8 mouse cellular contexts compared by ENCODE assay signal in genomic region chr15:97844037-97845034, GRCm38 (mm10). TPM values are rescaled to one million over a fixed set of nuclear protein-coding genes. Genes with fewer than 3 reads are reported as not detected.
DNase-seq lines count a peak whose midpoint lies in the region; ATAC-seq and TF ChIP-seq lines count a peak whose summit lies in the region.

Gene Hdac7 (minus strand): TSS chr15:97844502.

- ATAC-seq in heart, embryonic 12.5 days (ENCODE audit: insufficient number of reproducible peaks, low FRiP score), result no peak
- ATAC-seq in midbrain, embryonic 13.5 days, result no peak

- TF ChIP-seq POLR2A in cortical plate, adult 2 months (IDR thresholded peaks at IDR 0.05; ENCODE audit: extremely low read depth, insufficient read depth, low read length), result no peak

- H3K27me3 ChIP-seq in heart, embryonic 12.5 days (replicated peaks), result peaks cover 6% of the 10 kb centered on the region; the same call in 1 of the 2 replicates
- H3K27me3 ChIP-seq in midbrain, embryonic 13.5 days, result no peaks in the 10 kb centered on the region

- intact Hi-C loops in left cerebral cortex, postnatal 10 days (cut with DNase I), result loop anchor here (5.0 kb wide), 1 partner anchor 52 kb away; no protein-coding TSS in a partner anchor

- TF ChIP-seq CTCF in cortical plate, adult 2 months (IDR thresholded peaks at IDR 0.05; ENCODE audit: extremely low read depth, insufficient read depth, low read length), result no peak

- H3K9ac ChIP-seq in heart, embryonic 12.5 days, result no peak within 1 kb of the TSS
- no peak within 1 kb of the TSS for H3K9ac ChIP-seq in midbrain, embryonic 13.5 days (replicated peaks)

- H3K9me3 ChIP-seq in heart, embryonic 12.5 days (replicated peaks), result no peaks in the 10 kb centered on the region; the same call in 1 of the 2 replicates
- H3K9me3 ChIP-seq in midbrain, embryonic 13.5 days, result no peaks in the 10 kb centered on the region

- H3K27ac ChIP-seq in cortical plate, adult 2 months (ENCODE audit: insufficient read depth, low read length), result no peak within 1 kb of the TSS
- no peak within 1 kb of the TSS for H3K27ac ChIP-seq in heart, embryonic 12.5 days (ENCODE audit: poor library complexity, severe bottlenecking)
- H3K27ac ChIP-seq in midbrain, embryonic 13.5 days, result no peak within 1 kb of the TSS

- 53% methylated on average over 19 of the region's 19 CpGs for WGBS in heart, embryonic 12.5 days
- WGBS in midbrain, embryonic 13.5 days, result 73% methylated on average over 19 of the region's 19 CpGs

- no peak for DNase-seq in layer of hippocampus, adult 8-10 months (ENCODE audit: low spot score in 2 of 2)
- no peak for DNase-seq in layer of hippocampus, adult 9-10 months (ENCODE audit: low spot score)
- DNase-seq in left cerebral cortex, postnatal 10 days (ENCODE audit: extremely low spot score in 1 of 2, low spot score in 2 of 2), result no peak
- no peak for DNase-seq in ovary, postnatal 14 days (ENCODE audit: low spot score)
- DNase-seq in embryo, embryonic 9.5 days (ENCODE audit: extremely low spot score), result no peak

- H3K36me3 ChIP-seq in heart, embryonic 12.5 days, result no peaks in the 10 kb centered on the region
- H3K36me3 ChIP-seq in midbrain, embryonic 13.5 days, result no peaks in the 10 kb centered on the region

- H3K4me1 ChIP-seq in cortical plate, adult 2 months (ENCODE audit: control insufficient read depth, insufficient read depth, low read length), result peaks cover 1% of the 10 kb centered on the region; the same call in 1 of the 2 replicates
- H3K4me1 ChIP-seq in heart, embryonic 12.5 days (replicated peaks), result peaks cover 15% of the 10 kb centered on the region
- H3K4me1 ChIP-seq in midbrain, embryonic 13.5 days (replicated peaks), result 0 out of 2 replicates have a peak, but pooled peaks cover 3% of the 10 kb centered on the region

- no peak within 1 kb of the TSS for H3K4me2 ChIP-seq in heart, embryonic 12.5 days
- no peak within 1 kb of the TSS for H3K4me2 ChIP-seq in midbrain, embryonic 13.5 days (replicated peaks)

- no peak within 1 kb of the TSS for H3K4me3 ChIP-seq in cortical plate, adult 2 months (ENCODE audit: insufficient read depth, low read length)
- no peak within 1 kb of the TSS for H3K4me3 ChIP-seq in heart, embryonic 12.5 days
- no peak within 1 kb of the TSS for H3K4me3 ChIP-seq in midbrain, embryonic 13.5 days (replicated peaks)

RNA-seq across cellular contexts. Expression of gene Hdac7, which starts in this region (rescaled TPM):
- 10 to 100 TPM; 28.0 to 41.5 (median 34.1) TPM for total RNA-seq in layer of hippocampus, adult 8-10 months (2022)
- polyA plus RNA-seq in cortical plate, adult 2 months (2012; rRNA removed), result 64.7 and 73.9 TPM in 2 replicates
- polyA plus RNA-seq in heart, embryonic 12.5 days (2016; fragmentation: Nextera tagmentation; extraction: Ambion mirVana), result 27.4 and 27.8 TPM in 2 replicates
- 10 to 100 TPM; 21.5 to 23.5 TPM for total RNA-seq in left cerebral cortex, postnatal 10 days (2021)
- polyA plus RNA-seq in midbrain, embryonic 13.5 days (2015; fragmentation: Nextera tagmentation; extraction: Ambion mirVana), result 29.8 and 31.4 TPM in 2 replicates
